Mouse (Mus musculus): ENCODE measurements around the gene Uqcc1. TPM values are rescaled to one million over a fixed set of nuclear protein-coding genes. Genes with fewer than 3 reads are reported as not detected.

Gene Uqcc1
- polyA plus RNA-seq, 1 experiment from 2014 or later, result 94.3 TPM

- H3K4me1 ChIP-seq (ENCODE audit: insufficient read depth, low read length), result peaks cover 8% of the 10 kb centered on the region; the same call in 1 of the 2 replicates
- H3K27ac ChIP-seq (ENCODE audit: low read length), result no peak overlapping the region
- no peaks in the 10 kb centered on the region for H3K9me3 ChIP-seq (ENCODE audit: low read length)
- WGBS, result 10% methylated on average over 6 of the region's 6 CpGs
- no peaks in the 10 kb centered on the region for H3K36me3 ChIP-seq (ENCODE audit: insufficient read depth, low read length)
- no peak overlapping the region for H3K4me3 ChIP-seq (ENCODE audit: low read length)
- H3K27me3 ChIP-seq (ENCODE audit: insufficient read depth, low read length), result 0 out of 2 replicates have a peak, but pooled peaks cover 2% of the 10 kb centered on the region
- ATAC-seq (ENCODE audit: low FRiP score, low TSS enrichment), result no peak
- H3K4me2 ChIP-seq (replicated peaks; ENCODE audit: low read depth, low read length), result no peak overlapping the region
- peak overlapping the region; percentile 31; the same call in 1 of the 2 replicates for H3K9ac ChIP-seq (replicated peaks; ENCODE audit: low read length)
These were observed 19.3 kb upstream of the Uqcc1 start for GRCm38 (mm10) chr2:155949362-155949761.

- no peak overlapping the region for H3K4me2 ChIP-seq (replicated peaks; ENCODE audit: low read depth, low read length)
- no peaks in the 10 kb centered on the region for H3K36me3 ChIP-seq (ENCODE audit: insufficient read depth, low read length)
- H3K27ac ChIP-seq (ENCODE audit: low read length), result no peak overlapping the region
- no peak overlapping the region for H3K4me3 ChIP-seq (ENCODE audit: low read length)
- H3K4me1 ChIP-seq (ENCODE audit: insufficient read depth, low read length), result peaks cover 17% of the 10 kb centered on the region
- H3K9ac ChIP-seq (replicated peaks; ENCODE audit: low read length), result no peak overlapping the region
- 55% methylated on average over 5 of the region's 5 CpGs for WGBS
- 0 out of 2 replicates have a peak, but pooled peaks cover 2% of the 10 kb centered on the region for H3K27me3 ChIP-seq (ENCODE audit: insufficient read depth, low read length)
- no peaks in the 10 kb centered on the region for H3K9me3 ChIP-seq (ENCODE audit: low read length)
- ATAC-seq (ENCODE audit: low FRiP score, low TSS enrichment), result no peak
These were observed 17.4 kb upstream of the Uqcc1 start for GRCm38 (mm10) chr2:155947390-155948002.

- Histone ChIP-seq H3K9ac (replicated peaks; ENCODE audit: low read length) (no peak overlapping the region), H3K36me3 (ENCODE audit: insufficient read depth, low read length) (no peaks in the 10 kb centered on the region), H3K4me1 (ENCODE audit: insufficient read depth, low read length) (peaks cover 17% of the 10 kb centered on the region), H3K9me3 (ENCODE audit: low read length) (no peaks in the 10 kb centered on the region), H3K4me2 (replicated peaks; ENCODE audit: low read depth, low read length) (no peak overlapping the region), H3K4me3 (ENCODE audit: low read length) (no peak overlapping the region), H3K27ac (ENCODE audit: low read length) (no peak overlapping the region), H3K27me3 (ENCODE audit: insufficient read depth, low read length) (0 out of 2 replicates have a peak, but pooled peaks cover 2% of the 10 kb centered on the region)
- no peak for ATAC-seq (ENCODE audit: low FRiP score, low TSS enrichment)
- WGBS, result 30% methylated on average over 4 of the region's 4 CpGs
These were observed 16.4 kb upstream of the Uqcc1 start for GRCm38 (mm10) chr2:155946499-155946898.

GRCm38 (mm10) chr2:155946069-155946468 lies 16.0 kb upstream of the Uqcc1 start:
- no peak for ATAC-seq (ENCODE audit: low FRiP score, low TSS enrichment)
- H3K27ac ChIP-seq (ENCODE audit: low read length), result no peak overlapping the region
- H3K9me3 ChIP-seq (ENCODE audit: low read length), result no peaks in the 10 kb centered on the region
- peaks cover 17% of the 10 kb centered on the region for H3K4me1 ChIP-seq (ENCODE audit: insufficient read depth, low read length)
- 2% methylated on average over 7 of the region's 7 CpGs for WGBS
- no peak overlapping the region for H3K4me2 ChIP-seq (replicated peaks; ENCODE audit: low read depth, low read length)
- H3K27me3 ChIP-seq (ENCODE audit: insufficient read depth, low read length), result 0 out of 2 replicates have a peak, but pooled peaks cover 2% of the 10 kb centered on the region
- no peak overlapping the region for H3K9ac ChIP-seq (replicated peaks; ENCODE audit: low read length)
- H3K4me3 ChIP-seq (ENCODE audit: low read length), result no peak overlapping the region
- no peaks in the 10 kb centered on the region for H3K36me3 ChIP-seq (ENCODE audit: insufficient read depth, low read length)

GRCm38 (mm10) chr2:155945580-155945979 lies 15.5 kb upstream of the Uqcc1 start:
- no peaks in the 10 kb centered on the region for H3K36me3 ChIP-seq (ENCODE audit: insufficient read depth, low read length)
- no peak overlapping the region for H3K4me3 ChIP-seq (ENCODE audit: low read length)
- H3K27ac ChIP-seq (ENCODE audit: low read length), result no peak overlapping the region
- H3K4me2 ChIP-seq (replicated peaks; ENCODE audit: low read depth, low read length), result no peak overlapping the region
- ATAC-seq (ENCODE audit: low FRiP score, low TSS enrichment), result no peak
- H3K9me3 ChIP-seq (ENCODE audit: low read length), result no peaks in the 10 kb centered on the region
- peaks cover 17% of the 10 kb centered on the region for H3K4me1 ChIP-seq (ENCODE audit: insufficient read depth, low read length)
- WGBS, result 42% methylated on average over 5 of the region's 5 CpGs
- no peak overlapping the region for H3K9ac ChIP-seq (replicated peaks; ENCODE audit: low read length)
- 0 out of 2 replicates have a peak, but pooled peaks cover 2% of the 10 kb centered on the region for H3K27me3 ChIP-seq (ENCODE audit: insufficient read depth, low read length)

GRCm38 (mm10) chr2:155945124-155945523 lies 15.0 kb upstream of the Uqcc1 start, which contains the start of gene Gdf5:
Gene Gdf5 (minus strand): TSS chr2:155945367.
- Histone ChIP-seq H3K27me3 (ENCODE audit: insufficient read depth, low read length) (0 out of 2 replicates have a peak, but pooled peaks cover 2% of the 10 kb centered on the region), H3K27ac (ENCODE audit: low read length) (no peak within 1 kb of the TSS), H3K36me3 (ENCODE audit: insufficient read depth, low read length) (no peaks in the 10 kb centered on the region), H3K9me3 (ENCODE audit: low read length) (no peaks in the 10 kb centered on the region), H3K4me3 (ENCODE audit: low read length) (no peak within 1 kb of the TSS), H3K4me1 (ENCODE audit: insufficient read depth, low read length) (peaks cover 17% of the 10 kb centered on the region), H3K4me2 (replicated peaks; ENCODE audit: low read depth, low read length) (peak within 1 kb of the TSS; percentile 14; the same call in 1 of the 2 replicates), H3K9ac (replicated peaks; ENCODE audit: low read length) (0 out of 2 replicates have a peak within 1 kb of the TSS, but pooled peaks have one; percentile 22)
- no peak for ATAC-seq (ENCODE audit: low FRiP score, low TSS enrichment)
- WGBS, result 45% methylated on average over 13 of the region's 13 CpGs

- no peak overlapping the region for H3K4me3 ChIP-seq (ENCODE audit: low read length)
- WGBS, result 74% methylated on average over 4 of the region's 4 CpGs
- peak; percentile 44; the same call in 1 of the 2 replicates for ATAC-seq (ENCODE audit: low FRiP score, low TSS enrichment)
These were observed 14.6 kb upstream of the Uqcc1 start for GRCm38 (mm10) chr2:155944685-155945084.

GRCm38 (mm10) chr2:155943463-155943862 lies 13.4 kb upstream of the Uqcc1 start:
- H3K27me3 ChIP-seq (ENCODE audit: insufficient read depth, low read length), result no peaks in the 10 kb centered on the region
- H3K36me3 ChIP-seq (ENCODE audit: insufficient read depth, low read length), result no peaks in the 10 kb centered on the region
- H3K4me3 ChIP-seq (ENCODE audit: low read length), result 0 out of 2 replicates have a peak overlapping the region, but pooled peaks have one; percentile 5
- 6% methylated on average over 8 of the region's 8 CpGs for WGBS
- peak overlapping the region; percentile 13; the same call in 1 of the 2 replicates for H3K9ac ChIP-seq (replicated peaks; ENCODE audit: low read length)
- H3K27ac ChIP-seq (ENCODE audit: low read length), result no peak overlapping the region
- ATAC-seq (ENCODE audit: low FRiP score, low TSS enrichment), result no peak
- no peaks in the 10 kb centered on the region for H3K9me3 ChIP-seq (ENCODE audit: low read length)
- H3K4me2 ChIP-seq (replicated peaks; ENCODE audit: low read depth, low read length), result peak overlapping the region; percentile 44
- H3K4me1 ChIP-seq (ENCODE audit: insufficient read depth, low read length), result peaks cover 17% of the 10 kb centered on the region

More at GRCm38 (mm10) chr2:155944685-155945084, 14.6 kb upstream of the Uqcc1 start:
- H3K9ac ChIP-seq (replicated peaks; ENCODE audit: low read length), result no peak overlapping the region
- H3K9me3 ChIP-seq (ENCODE audit: low read length), result no peaks in the 10 kb centered on the region
- H3K27me3 ChIP-seq (ENCODE audit: insufficient read depth, low read length), result 0 out of 2 replicates have a peak, but pooled peaks cover 2% of the 10 kb centered on the region
- H3K4me1 ChIP-seq (ENCODE audit: insufficient read depth, low read length), result peaks cover 17% of the 10 kb centered on the region
- 0 out of 2 replicates have a peak overlapping the region, but pooled peaks have one; percentile 14 for H3K4me2 ChIP-seq (replicated peaks; ENCODE audit: low read depth, low read length)
- H3K36me3 ChIP-seq (ENCODE audit: insufficient read depth, low read length), result no peaks in the 10 kb centered on the region
- no peak overlapping the region for H3K27ac ChIP-seq (ENCODE audit: low read length)

- Histone ChIP-seq H3K36me3 (ENCODE audit: insufficient read depth, low read length) (no peaks in the 10 kb centered on the region), H3K4me3 (ENCODE audit: low read length) (no peak overlapping the region), H3K9ac (replicated peaks; ENCODE audit: low read length) (no peak overlapping the region), H3K27me3 (ENCODE audit: insufficient read depth, low read length) (no peaks in the 10 kb centered on the region), H3K4me1 (ENCODE audit: insufficient read depth, low read length) (peaks cover 14% of the 10 kb centered on the region), H3K9me3 (ENCODE audit: low read length) (no peaks in the 10 kb centered on the region), H3K4me2 (replicated peaks; ENCODE audit: low read depth, low read length) (no peak overlapping the region), H3K27ac (ENCODE audit: low read length) (no peak overlapping the region)
- WGBS, result 75% methylated on average over 40 of the region's 40 CpGs
- ATAC-seq (ENCODE audit: low FRiP score, low TSS enrichment), result no peak
These were observed 11.8 kb upstream of the Uqcc1 start for GRCm38 (mm10) chr2:155941697-155942442.

Data from kidney, embryonic 16.5 days (tissue).